ENCODE assay signal across 7 mouse cellular contexts in the genomic region with DNA sequence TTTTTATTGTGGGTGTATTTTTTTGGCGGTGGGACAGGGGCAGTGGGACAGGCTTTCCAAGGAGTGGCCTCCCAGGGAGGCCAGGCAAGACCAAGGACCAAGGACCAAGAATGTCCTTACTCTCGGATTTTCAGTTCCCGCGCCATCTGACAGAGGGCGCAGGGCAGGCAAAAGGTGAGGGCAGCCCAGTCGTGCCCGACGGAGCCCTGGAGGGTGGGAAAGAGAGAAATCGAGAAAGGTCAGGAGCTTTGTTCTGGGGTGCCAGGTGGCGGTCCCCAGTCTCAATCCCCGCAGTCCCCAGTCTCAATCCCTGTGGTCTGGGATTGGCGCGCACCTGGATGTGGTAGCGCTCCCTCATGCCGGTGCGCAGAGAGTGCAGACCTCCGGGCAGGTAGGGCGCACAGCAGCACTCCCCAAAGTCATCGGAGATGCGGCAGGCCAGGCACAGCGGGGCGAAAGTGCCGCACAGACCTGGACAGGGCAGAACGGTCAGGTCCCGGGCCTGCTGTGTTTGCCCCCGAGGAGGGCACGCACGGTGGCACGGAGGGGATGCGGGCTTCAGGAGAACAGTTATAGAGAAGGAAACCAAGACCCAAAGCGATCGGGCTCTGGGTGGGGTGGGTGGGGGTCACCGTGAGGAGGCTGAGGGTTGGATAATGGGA. TPM values are rescaled to one million over a fixed set of nuclear protein-coding genes. Genes with fewer than 3 reads are reported as not detected.
DNase-seq lines count a peak whose midpoint lies in the region; ATAC-seq and TF ChIP-seq lines count a peak whose summit lies in the region.

No protein-coding gene starts in this region.

- H3K9ac ChIP-seq in hindbrain, postnatal 0 days (replicated peaks; ENCODE audit: low read length): 0 out of 2 replicates have a peak overlapping the region, but pooled peaks have one; percentile 13

- H3K27ac ChIP-seq in spleen, adult 2 months (ENCODE audit: insufficient read depth, low read length): no peak overlapping the region
- H3K27ac ChIP-seq in hindbrain, postnatal 0 days: no peak overlapping the region

- WGBS in spleen, adult 2 months: 6% methylated on average over 33 of the region's 33 CpGs
- WGBS in hindbrain, postnatal 0 days: 3% methylated on average over 33 of the region's 33 CpGs

- H3K4me3 ChIP-seq in spleen, adult 2 months (ENCODE audit: extremely low read depth, insufficient read depth, insufficient read length): no peak overlapping the region
- H3K4me3 ChIP-seq in hindbrain, postnatal 0 days (ENCODE audit: low read length): no peak overlapping the region

- no peaks in the 10 kb centered on the region for H3K9me3 ChIP-seq in hindbrain, postnatal 0 days (ENCODE audit: low read length)

- peak; percentile 33; the same call in 1 of the 2 replicates for TF ChIP-seq CTCF in spleen, adult 2 months (IDR thresholded peaks at IDR 0.05; ENCODE audit: extremely low read depth, insufficient read depth, insufficient read length, insufficient replicate concordance)
- peak; percentile 63 for TF ChIP-seq CTCF in hindbrain, postnatal 0 days (IDR thresholded peaks at IDR 0.05; ENCODE audit: low read depth)

- H3K4me1 ChIP-seq in spleen, adult 2 months (ENCODE audit: control insufficient read depth, insufficient read depth, insufficient read length): no peaks in the 10 kb centered on the region
- H3K4me1 ChIP-seq in hindbrain, postnatal 0 days (ENCODE audit: insufficient read depth, low read length): peaks cover 16% of the 10 kb centered on the region; the same call in 1 of the 2 replicates

- no peak for TF ChIP-seq POLR2A in spleen, adult 2 months (IDR thresholded peaks at IDR 0.05; ENCODE audit: low read depth, low read length)

- no peaks in the 10 kb centered on the region for H3K36me3 ChIP-seq in spleen, adult 2 months (ENCODE audit: control insufficient read depth, insufficient read depth, low read length)
- H3K36me3 ChIP-seq in hindbrain, postnatal 0 days (ENCODE audit: insufficient read depth, low read length): peaks cover 17% of the 10 kb centered on the region

- H3K27me3 ChIP-seq in spleen, adult 2 months (ENCODE audit: control insufficient read depth, insufficient read depth, low read length): no peaks in the 10 kb centered on the region
- H3K27me3 ChIP-seq in hindbrain, postnatal 0 days (ENCODE audit: insufficient read depth, low read length): 0 out of 2 replicates have a peak, but pooled peaks cover 3% of the 10 kb centered on the region

- DNase-seq in spleen, adult 2 months (ENCODE audit: low read depth in 1 of 2, low spot score in 2 of 2): no peak
- DNase-seq in spleen, postnatal 14 days (ENCODE audit: low spot score in 2 of 2): no peak
- DNase-seq in embryo, embryonic 11 days: peak; percentile 51
- DNase-seq in hindbrain, postnatal 0 days (ENCODE audit: low spot score): peak; percentile 13
- peak; percentile 39 for DNase-seq in lung, postnatal 25 days (ENCODE audit: low spot score)
- DNase-seq in natural killer cell, adult 2 months (ENCODE audit: low spot score in 2 of 2): no peak
- DNase-seq in urinary bladder, adult 2 months (ENCODE audit: low spot score): no peak

- ATAC-seq in hindbrain, postnatal 0 days: no peak; the same call in 1 of the 2 replicates

- peak overlapping the region; percentile 34; the same call in 1 of the 2 replicates for H3K4me2 ChIP-seq in hindbrain, postnatal 0 days (ENCODE audit: low read depth, low read length)

RNA-seq across cellular contexts. Expression of gene Cnfn, which starts 1.8 kb away (rescaled TPM):
- not detected in 2 replicates for polyA plus RNA-seq in spleen, adult 2 months (2012; rRNA removed)
- not detected in 2 replicates for total RNA-seq in hindbrain, postnatal 0 days (2014; rRNA removed)
- 0.30 and 0.89 TPM in 2 replicates for polyA plus RNA-seq in hindbrain, postnatal 0 days (2015; fragmentation: Nextera tagmentation; extraction: Ambion mirVana)
- polyA plus RNA-seq in urinary bladder, adult 2 months (2012; rRNA removed): not detected in 2 replicates

RNA-seq across cellular contexts. Expression of gene Lipe, which starts 30.7 kb away (rescaled TPM):
- polyA plus RNA-seq in spleen, adult 2 months (2012; rRNA removed): 35.0 and 46.0 TPM in 2 replicates
- 9.6 and 18.7 TPM in 2 replicates for total RNA-seq in hindbrain, postnatal 0 days (2014; rRNA removed)
- 7.8 and 9.1 TPM in 2 replicates for polyA plus RNA-seq in hindbrain, postnatal 0 days (2015; fragmentation: Nextera tagmentation; extraction: Ambion mirVana)
- 24.8 and 25.1 TPM in 2 replicates for polyA plus RNA-seq in urinary bladder, adult 2 months (2012; rRNA removed)

RNA-seq across cellular contexts. Expression of gene Cxcl17, which starts 44.9 kb away (rescaled TPM):
- polyA plus RNA-seq in spleen, adult 2 months (2012; rRNA removed): not detected in 2 replicates
- total RNA-seq in hindbrain, postnatal 0 days (2014; rRNA removed): not detected in 2 replicates
- 0.66 and 0.82 TPM in 2 replicates for polyA plus RNA-seq in hindbrain, postnatal 0 days (2015; fragmentation: Nextera tagmentation; extraction: Ambion mirVana)
- polyA plus RNA-seq in urinary bladder, adult 2 months (2012; rRNA removed): 0.08 and 0.16 TPM in 2 replicates

RNA-seq across cellular contexts. Expression of gene Megf8, which starts 50.8 kb away (rescaled TPM):
- polyA plus RNA-seq in spleen, adult 2 months (2012; rRNA removed): 11.0 and 11.9 TPM in 2 replicates
- 104 and 105 TPM in 2 replicates for total RNA-seq in hindbrain, postnatal 0 days (2014; rRNA removed)
- 14.8 and 15.4 TPM in 2 replicates for polyA plus RNA-seq in hindbrain, postnatal 0 days (2015; fragmentation: Nextera tagmentation; extraction: Ambion mirVana)
- polyA plus RNA-seq in urinary bladder, adult 2 months (2012; rRNA removed): 21.5 and 28.4 TPM in 2 replicates

Comparison
In these comparisons a context has a peak if more than half of its experiments do, and no peak if none do; other contexts are left out.
1. DNase-seq: peak in embryo, embryonic 11 days (single experiment), hindbrain, postnatal 0 days (single experiment) and lung, postnatal 25 days (single experiment); none in spleen, adult 2 months (0 of 2), spleen, postnatal 14 days (0 of 2), natural killer cell, adult 2 months (0 of 2) and urinary bladder, adult 2 months (single experiment).